Mouse (Mus musculus) forebrain, postnatal 0 days (tissue): ENCODE results near the gene Ankrd44. TPM values are rescaled to one million over a fixed set of nuclear protein-coding genes. Genes with fewer than 3 reads are reported as not detected.
A peak's percentile ranks its signal among the peaks of the same experiment; 100 is the strongest.

Experiments
- ATAC-seq: fragments of 200-750 bp; cut with Nextera tagmentation; 2 replicates; pipeline ENCODE4 v1.8.0; 2017; ENCODE audit warnings: mild to moderate bottlenecking, moderate library complexity
- DNase-seq: peaks from one replicate; pipeline ENCODE4 v3.0.0-alpha.2; 2015
- H3K27ac ChIP-seq: fragments of 300-500 bp; sonication (generic); 2 replicates; pipeline ENCODE4 v1.5.1; 2014; ENCODE audit warnings: low read depth, mild to moderate bottlenecking, antibody characterized with exemption, low read length, moderate library complexity, mixed read lengths
- H3K27me3 ChIP-seq: fragments of 300-500 bp; sonication (generic); 2 replicates; pipeline ENCODE4 v1.6.1; 2014; ENCODE audit warnings: mild to moderate bottlenecking, low read length, mixed read lengths; ENCODE audit not compliant: insufficient read depth
- H3K36me3 ChIP-seq: fragments of 300-500 bp; sonication (generic); 2 replicates; pipeline ENCODE4 v1.6.1; 2014; ENCODE audit warnings: mild to moderate bottlenecking, moderate library complexity; ENCODE audit not compliant: insufficient read depth
- H3K4me1 ChIP-seq: fragments of 300-500 bp; sonication (generic); 2 replicates; pipeline ENCODE4 v1.6.1; 2014; ENCODE audit warnings: antibody characterized with exemption; ENCODE audit not compliant: insufficient read depth
- H3K4me2 ChIP-seq: fragments of 300-500 bp; sonication (generic); 2 replicates; pipeline ENCODE4 v1.6.1; 2014; ENCODE audit warnings: low read depth, mild to moderate bottlenecking, moderate library complexity
- H3K4me3 ChIP-seq: fragments of 300-500 bp; sonication (generic); 2 replicates; pipeline ENCODE4 v1.5.1; 2014; ENCODE audit warnings: low read depth, low read length, mixed read lengths
- H3K9ac ChIP-seq: fragments of 300-500 bp; sonication (generic); 2 replicates; pipeline ENCODE4 v1.6.1; 2014; ENCODE audit warnings: mild to moderate bottlenecking
- H3K9me3 ChIP-seq: fragments of 300-500 bp; sonication (generic); 2 replicates; pipeline ENCODE4 v1.6.1; 2016; ENCODE audit warnings: low read length
- CTCF ChIP-seq: sonication (generic); IDR thresholded peaks from 2 replicates; pipeline ENCODE4 v1.5.1; 2016; ENCODE audit warnings: antibody characterized with exemption, control low read depth, low read depth
- WGBS: fragments of 180-500 bp; shearing (Covaris S2); extraction: QIAGEN DNeasy Blood & Tissue Kit; methylation state at CpG from one replicate; pipeline ENCODE4 v1.1.7; 2014; 5-methylcytosine and 5-hydroxymethylcytosine counted together
- polyA plus RNA-seq: library from polyadenylated mRNA; unstranded; fragments of >200 nt; fragmentation: Nextera tagmentation; extraction: Ambion mirVana; gene quantifications from 2 replicates; pipeline ENCODE4 v1.2.1, GENCODE M21; 2015
- total RNA-seq: library from RNA; depleted of rRNA; stranded (reverse); fragments of >200 nt; gene quantifications from 2 replicates; pipeline ENCODE4 v1.2.3, GENCODE M21; 2014

The Ankrd44 gene
- total and polyA plus RNA-seq, 2 experiments from 2014 or later, result 12.8 to 88.1 TPM

- Histone ChIP-seq H3K9me3 (no peaks in the 10 kb centered on the region), H3K9ac (no peak overlapping the region), H3K4me1 (no peaks in the 10 kb centered on the region), H3K27ac (no peak overlapping the region), H3K4me2 (no peak overlapping the region), H3K4me3 (no peak overlapping the region), H3K36me3 (no peaks in the 10 kb centered on the region), H3K27me3 (no peaks in the 10 kb centered on the region)
- no peak for DNase-seq
- 42% methylated on average over 11 of the region's 11 CpGs for WGBS
- no peak for TF ChIP-seq CTCF
- peak; percentile 29; the same call in 1 of the 2 replicates for ATAC-seq
Measured at GRCm38 (mm10) chr1:54802703-54803102, 123.5 kb downstream of the Ankrd44 start.

DNA sequence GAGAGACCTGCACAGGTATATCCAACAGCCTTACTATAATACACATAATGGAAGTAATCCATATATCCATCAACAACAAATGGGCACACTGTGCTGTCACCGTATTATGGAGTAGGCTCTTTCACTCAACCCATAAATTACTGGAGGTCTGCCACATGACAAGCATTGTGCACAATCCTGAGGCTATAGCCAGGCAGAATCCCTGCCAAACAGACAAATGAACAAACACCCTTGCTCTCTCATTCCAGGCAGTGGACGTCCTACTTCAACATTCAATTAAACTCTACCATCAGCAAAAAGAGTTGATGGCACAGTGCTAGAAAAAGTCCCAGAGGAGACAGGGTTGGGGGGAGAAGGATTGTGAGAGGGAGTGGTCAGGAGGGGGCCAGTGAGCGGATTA is 124.9 kb downstream of the Ankrd44 start:
- no peak overlapping the region for H3K4me2 ChIP-seq
- no peak for TF ChIP-seq CTCF
- no peak overlapping the region for H3K27ac ChIP-seq
- H3K9me3 ChIP-seq, result no peaks in the 10 kb centered on the region
- no peaks in the 10 kb centered on the region for H3K36me3 ChIP-seq
- H3K27me3 ChIP-seq, result no peaks in the 10 kb centered on the region
- 37% methylated on average over 2 of the region's 3 CpGs for WGBS
- no peak for ATAC-seq
- no peak for DNase-seq
- H3K9ac ChIP-seq, result no peak overlapping the region
- H3K4me3 ChIP-seq, result no peak overlapping the region
- H3K4me1 ChIP-seq, result no peaks in the 10 kb centered on the region

DNA sequence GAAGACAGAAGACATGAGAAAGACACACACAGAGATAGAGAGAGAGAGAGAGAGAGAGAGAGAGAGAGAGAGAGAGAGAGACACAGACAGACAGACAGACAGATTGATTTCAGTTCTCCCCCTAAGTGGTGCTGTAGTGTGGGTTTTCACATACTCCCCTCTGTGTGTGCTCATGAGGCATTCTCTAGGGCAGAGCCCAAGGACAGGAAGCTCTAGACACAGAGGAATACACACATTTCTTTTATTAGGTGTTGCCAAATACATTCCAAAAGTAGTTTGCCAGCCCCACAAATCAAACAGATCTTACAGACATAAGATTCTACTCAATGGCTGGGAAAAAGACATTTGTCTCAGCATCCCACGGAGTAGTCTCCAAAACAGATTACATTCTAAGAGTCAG is 126.8 kb downstream of the Ankrd44 start:
- Histone ChIP-seq H3K27me3 (no peaks in the 10 kb centered on the region), H3K9ac (no peak overlapping the region), H3K4me3 (no peak overlapping the region), H3K4me1 (no peaks in the 10 kb centered on the region), H3K9me3 (no peaks in the 10 kb centered on the region), H3K27ac (no peak overlapping the region), H3K36me3 (no peaks in the 10 kb centered on the region), H3K4me2 (no peak overlapping the region)
- ATAC-seq (no peak), DNase-seq (no peak)
- no peak for TF ChIP-seq CTCF
- WGBS, result 74% methylated on average over 1 of the region's 1 CpGs

GRCm38 (mm10) chr1:54798415-54798814 is 127.8 kb downstream of the Ankrd44 start:
- Histone ChIP-seq H3K36me3 (no peaks in the 10 kb centered on the region), H3K9ac (no peak overlapping the region), H3K27me3 (no peaks in the 10 kb centered on the region), H3K4me3 (no peak overlapping the region), H3K4me1 (no peaks in the 10 kb centered on the region), H3K9me3 (no peaks in the 10 kb centered on the region), H3K27ac (no peak overlapping the region), H3K4me2 (no peak overlapping the region)
- no peak for DNase-seq
- ATAC-seq, result no peak
- TF ChIP-seq CTCF, result no peak
- 86% methylated on average over 3 of the region's 3 CpGs for WGBS

DNA sequence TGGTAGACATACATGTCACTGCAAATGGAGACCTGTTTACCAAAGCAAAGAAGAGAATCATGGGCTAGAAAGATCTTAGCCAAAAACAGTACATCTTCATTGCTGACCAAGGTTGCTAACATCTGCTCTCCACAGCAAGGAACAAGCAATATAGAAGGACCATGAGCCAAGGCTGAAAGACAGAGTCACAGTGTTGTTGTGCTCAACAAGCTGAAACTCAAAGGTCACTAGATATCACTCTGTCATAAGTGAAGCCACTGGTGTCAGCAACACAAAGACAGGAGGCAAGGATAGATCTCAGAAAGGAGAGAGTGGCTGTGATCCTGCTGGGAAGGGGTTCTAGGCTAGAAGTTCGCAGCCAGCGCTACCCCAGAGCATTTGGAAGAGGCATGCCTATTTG is 131.5 kb downstream of the Ankrd44 start:
- WGBS, result 84% methylated on average over 2 of the region's 2 CpGs
- Histone ChIP-seq H3K9me3 (no peaks in the 10 kb centered on the region), H3K27me3 (no peaks in the 10 kb centered on the region), H3K4me2 (no peak overlapping the region), H3K4me1 (no peaks in the 10 kb centered on the region), H3K27ac (no peak overlapping the region), H3K9ac (no peak overlapping the region), H3K4me3 (no peak overlapping the region), H3K36me3 (no peaks in the 10 kb centered on the region)
- no peak for ATAC-seq
- DNase-seq, result no peak
- no peak for TF ChIP-seq CTCF

GRCm38 (mm10) chr1:54791406-54791805 is 134.8 kb downstream of the Ankrd44 start:
- peak; percentile 27; the same call in 1 of the 2 replicates for ATAC-seq
- Histone ChIP-seq H3K9me3 (no peaks in the 10 kb centered on the region), H3K36me3 (no peaks in the 10 kb centered on the region), H3K27ac (no peak overlapping the region), H3K4me1 (no peaks in the 10 kb centered on the region), H3K27me3 (no peaks in the 10 kb centered on the region), H3K4me3 (no peak overlapping the region), H3K4me2 (no peak overlapping the region), H3K9ac (no peak overlapping the region)
- 14% methylated on average over 3 of the region's 3 CpGs for WGBS
- TF ChIP-seq CTCF, result no peak
- DNase-seq, result no peak

- Histone ChIP-seq H3K9ac (no peak overlapping the region), H3K36me3 (no peaks in the 10 kb centered on the region), H3K9me3 (no peaks in the 10 kb centered on the region), H3K27ac (no peak overlapping the region), H3K4me3 (no peak overlapping the region), H3K4me2 (no peak overlapping the region), H3K27me3 (no peaks in the 10 kb centered on the region), H3K4me1 (no peaks in the 10 kb centered on the region)
- WGBS, result 57% methylated on average over 7 of the region's 7 CpGs
- TF ChIP-seq CTCF, result no peak
- DNase-seq (no peak), ATAC-seq (no peak)
Measured at GRCm38 (mm10) chr1:54789327-54789960, 136.7 kb downstream of the Ankrd44 start.
